Mouse (Mus musculus) liver, embryonic 13.5 days (tissue): ENCODE results near the gene Eif5. TPM values are rescaled to one million over a fixed set of nuclear protein-coding genes. Genes with fewer than 3 reads are reported as not detected.
"Not testable (repeated sequence)": the region's sequence is repeated elsewhere in the genome, so short reads cannot be mapped to it uniquely, and the experiment has no call there.

Experiments
- ATAC-seq: fragments of 200-750 bp; cut with Nextera tagmentation; 2 replicates; pipeline ENCODE4 v1.8.0; 2017; ENCODE audit warnings: low read depth, mild to moderate bottlenecking, moderate number of reproducible peaks, moderate library complexity
- DNase-seq: peaks from one replicate; pipeline ENCODE4 v3.0.0; 2022
- H3K27ac ChIP-seq: fragments of 300-500 bp; sonication (generic); 2 replicates; pipeline ENCODE4 v1.5.1; 2015; ENCODE audit warnings: moderate library complexity, mild to moderate bottlenecking, inconsistent platforms
- H3K27me3 ChIP-seq: fragments of 300-500 bp; sonication (generic); 2 replicates; pipeline ENCODE4 v1.6.1; 2015; ENCODE audit warnings: mild to moderate bottlenecking, inconsistent platforms
- H3K36me3 ChIP-seq: fragments of 300-500 bp; sonication (generic); 2 replicates; pipeline ENCODE4 v1.6.1; 2015; ENCODE audit warnings: mild to moderate bottlenecking, inconsistent platforms
- H3K4me1 ChIP-seq: fragments of 300-500 bp; sonication (generic); replicated peaks from 2 replicates; pipeline ENCODE4 v1.6.1; 2015; ENCODE audit warnings: inconsistent platforms
- H3K4me2 ChIP-seq: fragments of 300-500 bp; sonication (generic); 2 replicates; pipeline ENCODE4 v1.6.1; 2015; ENCODE audit warnings: inconsistent platforms, mild to moderate bottlenecking, moderate library complexity
- H3K4me3 ChIP-seq: fragments of 300-500 bp; sonication (generic); replicated peaks from 2 replicates; pipeline ENCODE4 v1.5.1; 2015; ENCODE audit warnings: mild to moderate bottlenecking, inconsistent platforms
- H3K9ac ChIP-seq: fragments of 300-500 bp; sonication (generic); 2 replicates; pipeline ENCODE4 v1.6.1; 2015; ENCODE audit warnings: mild to moderate bottlenecking, inconsistent platforms
- H3K9me3 ChIP-seq: fragments of 300-500 bp; sonication (generic); replicated peaks from 2 replicates; pipeline ENCODE4 v1.6.1; 2016; ENCODE audit warnings: inconsistent platforms
- WGBS: fragments of 180-500 bp; shearing (Covaris S2); methylation state at CpG from one replicate; pipeline ENCODE4 v1.1.7; 2015; ENCODE audit not compliant: insufficient replicate concordance; 5-methylcytosine and 5-hydroxymethylcytosine counted together
- polyA plus RNA-seq: library from polyadenylated mRNA; unstranded; fragments of >200 nt; fragmentation: Nextera tagmentation; extraction: Ambion mirVana; gene quantifications from 2 replicates; pipeline ENCODE4 v1.2.1, GENCODE M21; 2015

Eif5 gene
- polyA plus RNA-seq, 1 experiment from 2014 or later: 677 TPM

GRCm38 (mm10) chr12:111508438-111508837 is 29.4 kb upstream of the Eif5 start:
- ATAC-seq (peak; percentile 85), DNase-seq (peak; percentile 35)
- Histone ChIP-seq H3K4me3 (peak overlapping the region; percentile 44), H3K4me2 (peak overlapping the region; percentile 63), H3K27me3 (peaks cover 22% of the 10 kb centered on the region), H3K9ac (peak overlapping the region; percentile 65), H3K27ac (peak overlapping the region; percentile 83), H3K4me1 (peaks cover 34% of the 10 kb centered on the region)
- not testable (repeated sequence) for H3K36me3 ChIP-seq, H3K9me3 ChIP-seq
- 62% methylated on average over 3 of the region's 3 CpGs for WGBS

DNA sequence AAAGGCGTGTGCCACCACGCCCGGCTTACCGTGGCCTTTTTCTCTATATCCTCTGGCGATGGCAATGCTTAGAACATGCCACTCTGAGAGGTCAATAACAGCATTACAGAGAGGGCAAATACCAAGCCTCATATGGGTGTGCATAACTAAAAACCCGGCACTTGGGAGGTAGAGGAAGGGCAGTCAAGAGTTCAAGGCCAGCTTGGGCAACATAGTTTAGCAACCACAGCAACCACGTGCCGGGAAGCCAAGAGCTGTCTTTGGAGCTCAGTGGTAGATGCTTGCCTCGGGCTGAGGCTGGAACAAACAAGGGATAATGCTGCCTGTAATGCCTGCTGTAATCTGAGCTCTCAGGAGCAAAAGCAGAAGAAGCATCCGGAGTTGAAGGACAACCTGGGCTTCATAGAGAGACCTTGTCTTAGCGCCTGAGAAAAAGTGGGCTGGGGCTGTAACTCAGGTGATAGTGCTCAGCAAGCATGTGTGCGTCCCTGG is 25.2 kb upstream of the Eif5 start:
- H3K4me1 ChIP-seq: peaks cover 59% of the 10 kb centered on the region
- no peaks in the 10 kb centered on the region for H3K36me3 ChIP-seq
- no peak overlapping the region for H3K9ac ChIP-seq
- H3K27ac ChIP-seq: peak overlapping the region; percentile 48
- no peak overlapping the region for H3K4me2 ChIP-seq
- no peak for DNase-seq
- no peak overlapping the region for H3K4me3 ChIP-seq
- 81% methylated on average over 12 of the region's 12 CpGs for WGBS
- ATAC-seq: no peak
- no peaks in the 10 kb centered on the region; the same call in 1 of the 2 replicates for H3K9me3 ChIP-seq
- H3K27me3 ChIP-seq: no peaks in the 10 kb centered on the region; the same call in 1 of the 2 replicates

DNA sequence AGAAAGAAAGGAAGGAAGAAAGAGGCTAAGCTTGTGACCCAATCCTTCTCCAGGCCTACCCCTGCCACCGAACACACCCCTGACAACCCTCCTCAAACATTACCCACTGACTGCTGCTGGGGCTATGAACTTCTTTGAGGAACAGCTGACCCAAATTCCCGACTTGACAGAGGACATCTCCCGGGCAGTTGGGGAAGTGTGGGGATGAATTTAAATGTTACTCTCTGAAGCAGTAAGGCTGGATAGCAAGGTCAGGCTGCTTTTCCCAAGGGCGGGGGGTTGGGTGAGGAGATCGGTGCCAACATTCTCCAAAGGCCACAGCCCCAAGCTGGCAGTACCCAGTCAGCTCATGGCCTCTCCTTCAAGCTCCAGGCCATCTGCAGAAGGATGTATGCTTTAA is 24.1 kb upstream of the Eif5 start:
- DNase-seq (no peak), ATAC-seq (no peak)
- no peaks in the 10 kb centered on the region; the same call in 1 of the 2 replicates for H3K27me3 ChIP-seq
- 78% methylated on average over 5 of the region's 5 CpGs for WGBS
- H3K36me3 ChIP-seq: no peaks in the 10 kb centered on the region
- H3K4me2 ChIP-seq: no peak overlapping the region
- H3K9ac ChIP-seq: no peak overlapping the region
- no peak overlapping the region for H3K4me3 ChIP-seq
- peak overlapping the region; percentile 71; the same call in 1 of the 2 replicates for H3K27ac ChIP-seq
- H3K9me3 ChIP-seq: no peaks in the 10 kb centered on the region; the same call in 1 of the 2 replicates
- peaks cover 58% of the 10 kb centered on the region for H3K4me1 ChIP-seq

- no peaks in the 10 kb centered on the region; the same call in 1 of the 2 replicates for H3K9me3 ChIP-seq
- ATAC-seq (no peak), DNase-seq (no peak)
- H3K4me1 ChIP-seq: peaks cover 58% of the 10 kb centered on the region
- H3K4me3 ChIP-seq: peak overlapping the region; percentile 45
- WGBS: 73% methylated on average over 7 of the region's 7 CpGs
- H3K4me2 ChIP-seq: peak overlapping the region; percentile 53
- H3K36me3 ChIP-seq: no peaks in the 10 kb centered on the region
- H3K27me3 ChIP-seq: no peaks in the 10 kb centered on the region; the same call in 1 of the 2 replicates
- peak overlapping the region; percentile 71 for H3K27ac ChIP-seq
- peak overlapping the region; percentile 65 for H3K9ac ChIP-seq
Measured at GRCm38 (mm10) chr12:111514231-111514792, 23.5 kb upstream of the Eif5 start.

GRCm38 (mm10) chr12:111514874-111515649 is 22.8 kb upstream of the Eif5 start:
- WGBS: 63% methylated on average over 7 of the region's 7 CpGs
- Histone ChIP-seq H3K9me3 (no peaks in the 10 kb centered on the region; the same call in 1 of the 2 replicates), H3K4me3 (peak overlapping the region; percentile 45), H3K27me3 (peaks cover 3% of the 10 kb centered on the region; the same call in 1 of the 2 replicates), H3K4me2 (peak overlapping the region; percentile 53), H3K36me3 (no peaks in the 10 kb centered on the region), H3K27ac (peak overlapping the region; percentile 71), H3K4me1 (peaks cover 64% of the 10 kb centered on the region), H3K9ac (peak overlapping the region; percentile 65)
- DNase-seq (no peak), ATAC-seq (no peak)

GRCm38 (mm10) chr12:111515920-111516319 is 21.9 kb upstream of the Eif5 start:
- 75% methylated on average over 5 of the region's 5 CpGs for WGBS
- Histone ChIP-seq H3K27me3 (0 out of 2 replicates have a peak, but pooled peaks cover 8% of the 10 kb centered on the region), H3K4me1 (peaks cover 68% of the 10 kb centered on the region), H3K4me3 (no peak overlapping the region), H3K9me3 (no peaks in the 10 kb centered on the region; the same call in 1 of the 2 replicates), H3K9ac (peak overlapping the region; percentile 73), H3K27ac (peak overlapping the region; percentile 99), H3K36me3 (no peaks in the 10 kb centered on the region), H3K4me2 (peak overlapping the region; percentile 69)
- ATAC-seq (peak; percentile 9; the same call in 1 of the 2 replicates), DNase-seq (peak; percentile 31)

- DNase-seq (peak; percentile 70), ATAC-seq (peak; percentile 76)
- Histone ChIP-seq H3K36me3 (no peaks in the 10 kb centered on the region), H3K4me1 (peaks cover 68% of the 10 kb centered on the region), H3K27ac (peak overlapping the region; percentile 99), H3K9ac (peak overlapping the region; percentile 73), H3K4me2 (peak overlapping the region; percentile 69), H3K9me3 (peaks cover under 1% of the 10 kb centered on the region; the same call in 1 of the 2 replicates), H3K27me3 (0 out of 2 replicates have a peak, but pooled peaks cover 9% of the 10 kb centered on the region), H3K4me3 (no peak overlapping the region; the same call in 1 of the 2 replicates)
- WGBS: 38% methylated on average over 6 of the region's 6 CpGs
Measured at GRCm38 (mm10) chr12:111516826-111517225, 21.0 kb upstream of the Eif5 start.

DNA sequence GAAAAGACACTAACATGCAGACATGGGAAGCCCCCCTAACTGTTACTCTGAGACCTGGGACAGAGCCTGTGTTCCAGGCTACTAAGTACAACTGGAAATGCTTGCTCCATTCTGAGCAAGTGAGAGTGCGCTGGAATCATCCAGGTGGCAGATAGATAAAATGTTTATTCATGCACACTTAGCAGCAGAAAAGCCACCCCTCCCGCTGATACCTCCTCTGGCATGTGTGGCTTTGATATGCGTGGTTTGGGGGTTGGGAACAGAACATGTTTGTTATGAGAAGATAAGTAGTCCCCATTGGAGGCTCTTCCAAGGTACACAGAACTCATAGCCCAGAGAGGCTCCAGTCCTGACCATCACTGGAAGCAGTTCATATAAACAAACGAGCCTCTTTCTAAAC is 19.9 kb upstream of the Eif5 start:
- H3K4me1 ChIP-seq: peaks cover 70% of the 10 kb centered on the region
- peaks cover 6% of the 10 kb centered on the region; the same call in 1 of the 2 replicates for H3K9me3 ChIP-seq
- peak overlapping the region; percentile 34 for H3K4me3 ChIP-seq
- 11% methylated on average over 4 of the region's 4 CpGs for WGBS
- peak; percentile 95 for ATAC-seq
- 0 out of 2 replicates have a peak, but pooled peaks cover 11% of the 10 kb centered on the region for H3K27me3 ChIP-seq
- H3K9ac ChIP-seq: peak overlapping the region; percentile 73
- peak overlapping the region; percentile 99 for H3K27ac ChIP-seq
- H3K36me3 ChIP-seq: no peaks in the 10 kb centered on the region
- H3K4me2 ChIP-seq: peak overlapping the region; percentile 69
- peak; percentile 88 for DNase-seq

DNA sequence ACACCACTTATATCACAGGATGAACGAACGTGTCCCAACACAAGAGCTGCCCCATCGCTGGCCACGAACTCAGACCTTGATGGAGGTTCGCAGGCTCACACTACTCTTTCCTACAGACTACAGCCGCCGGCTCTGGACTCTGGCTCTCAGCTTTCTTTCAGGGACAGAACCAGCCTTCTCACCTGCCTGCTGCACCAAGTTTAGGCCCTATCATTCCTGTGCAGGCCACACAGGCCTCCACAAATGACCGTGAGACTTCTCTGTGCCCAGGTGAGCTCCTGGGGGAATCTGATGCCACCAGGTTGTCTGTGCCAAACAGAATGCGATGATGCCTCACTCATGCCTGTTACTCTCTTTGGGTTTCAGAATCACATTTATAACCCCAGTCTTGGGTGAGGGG is 19.4 kb upstream of the Eif5 start:
- 50% methylated on average over 9 of the region's 9 CpGs for WGBS
- peak overlapping the region; percentile 73 for H3K9ac ChIP-seq
- peak overlapping the region; percentile 99 for H3K27ac ChIP-seq
- H3K4me2 ChIP-seq: peak overlapping the region; percentile 69
- peaks cover 71% of the 10 kb centered on the region for H3K4me1 ChIP-seq
- DNase-seq: peak; percentile 60
- peak; percentile 66 for ATAC-seq
- peaks cover 6% of the 10 kb centered on the region; the same call in 1 of the 2 replicates for H3K9me3 ChIP-seq
- no peaks in the 10 kb centered on the region for H3K36me3 ChIP-seq
- peaks cover 13% of the 10 kb centered on the region; the same call in 1 of the 2 replicates for H3K27me3 ChIP-seq
- H3K4me3 ChIP-seq: peak overlapping the region; percentile 34

GRCm38 (mm10) chr12:111519821-111520220 is 18.0 kb upstream of the Eif5 start:
- 66% methylated on average over 5 of the region's 5 CpGs for WGBS
- peak overlapping the region; percentile 99 for H3K27ac ChIP-seq
- no peaks in the 10 kb centered on the region for H3K36me3 ChIP-seq
- no peak for ATAC-seq
- peak overlapping the region; percentile 69; the same call in 1 of the 2 replicates for H3K4me2 ChIP-seq
- no peak overlapping the region for H3K4me3 ChIP-seq
- peak overlapping the region; percentile 73; the same call in 1 of the 2 replicates for H3K9ac ChIP-seq
- H3K27me3 ChIP-seq: peaks cover 28% of the 10 kb centered on the region
- H3K4me1 ChIP-seq: peaks cover 58% of the 10 kb centered on the region
- H3K9me3 ChIP-seq: peaks cover 6% of the 10 kb centered on the region; the same call in 1 of the 2 replicates
- no peak for DNase-seq

GRCm38 (mm10) chr12:111520994-111521393 is 16.8 kb upstream of the Eif5 start:
- peaks cover 39% of the 10 kb centered on the region for H3K27me3 ChIP-seq
- peaks cover 51% of the 10 kb centered on the region for H3K4me1 ChIP-seq
- 54% methylated on average over 2 of the region's 2 CpGs for WGBS
- H3K36me3 ChIP-seq: no peaks in the 10 kb centered on the region
- ATAC-seq (no peak), DNase-seq (no peak)
- H3K9me3 ChIP-seq: 0 out of 2 replicates have a peak, but pooled peaks cover 6% of the 10 kb centered on the region
- no peak overlapping the region for H3K9ac ChIP-seq
- H3K4me3 ChIP-seq: no peak overlapping the region
- H3K4me2 ChIP-seq: no peak overlapping the region
- H3K27ac ChIP-seq: no peak overlapping the region
